Mouse (Mus musculus) kidney, postnatal 0 days (tissue): ENCODE results near the gene Cux1. TPM values are rescaled to one million over a fixed set of nuclear protein-coding genes. Genes with fewer than 3 reads are reported as not detected.

Source experiments
- ATAC-seq: fragments of 200-750 bp; cut with Nextera tagmentation; replicated peaks from 2 replicates; pipeline ENCODE4 v1.8.0; 2017; ENCODE audit warnings: low read depth, moderate number of reproducible peaks, moderate TSS enrichment, moderate library complexity; ENCODE audit not compliant: low FRiP score
- DNase-seq: peaks from one replicate; pipeline ENCODE4 v3.0.0-alpha.2; 2016; ENCODE audit warnings: low spot score
- H3K27ac ChIP-seq: fragments of 300-500 bp; sonication (generic); 2 replicates; pipeline ENCODE4 v1.5.1; 2014; ENCODE audit warnings: mild to moderate bottlenecking
- H3K27me3 ChIP-seq: fragments of 300-500 bp; sonication (generic); 2 replicates; pipeline ENCODE4 v1.6.1; 2014; ENCODE audit warnings: low read length, mixed read lengths; ENCODE audit not compliant: insufficient read depth
- H3K36me3 ChIP-seq: fragments of 300-500 bp; sonication (generic); 2 replicates; pipeline ENCODE4 v1.6.1; 2014; ENCODE audit warnings: low read length, mixed read lengths; ENCODE audit not compliant: insufficient read depth
- H3K4me1 ChIP-seq: fragments of 300-500 bp; sonication (generic); replicated peaks from 2 replicates; pipeline ENCODE4 v1.6.1; 2014; ENCODE audit warnings: antibody characterized with exemption, low read length, mixed read lengths; ENCODE audit not compliant: insufficient read depth
- H3K4me2 ChIP-seq: fragments of 300-500 bp; sonication (generic); 2 replicates; pipeline ENCODE4 v1.6.1; 2014; ENCODE audit warnings: mild to moderate bottlenecking, low read length, moderate library complexity, mixed read lengths
- H3K4me3 ChIP-seq: fragments of 300-500 bp; sonication (generic); replicated peaks from 2 replicates; pipeline ENCODE4 v1.5.1; 2014; ENCODE audit warnings: low read depth, low read length
- H3K9ac ChIP-seq: fragments of 300-500 bp; sonication (generic); 2 replicates; pipeline ENCODE4 v1.6.1; 2014; ENCODE audit warnings: low read depth, low read length
- H3K9me3 ChIP-seq: fragments of 300-500 bp; sonication (generic); replicated peaks from 2 replicates; pipeline ENCODE4 v1.6.1; 2016; ENCODE audit warnings: low read length, inconsistent platforms, mixed read lengths
- CTCF ChIP-seq: IDR thresholded peaks from 2 replicates; pipeline ENCODE4 v1.5.1; 2016; ENCODE audit warnings: antibody characterized with exemption, low read depth, mild to moderate bottlenecking, moderate library complexity
- WGBS: fragments of 180-500 bp; shearing (Covaris S2); extraction: QIAGEN DNeasy Blood & Tissue Kit; methylation state at CpG from one replicate; pipeline ENCODE4 v1.1.7; 2014; 5-methylcytosine and 5-hydroxymethylcytosine counted together
- polyA plus RNA-seq: library from polyadenylated mRNA; unstranded; fragments of >200 nt; fragmentation: Nextera tagmentation; extraction: Ambion mirVana; gene quantifications from 2 replicates; pipeline ENCODE4 v1.2.1, GENCODE M21; 2015

Cux1 gene
- polyA plus RNA-seq, 1 experiment from 2014 or later, result 73.4 TPM

DNA sequence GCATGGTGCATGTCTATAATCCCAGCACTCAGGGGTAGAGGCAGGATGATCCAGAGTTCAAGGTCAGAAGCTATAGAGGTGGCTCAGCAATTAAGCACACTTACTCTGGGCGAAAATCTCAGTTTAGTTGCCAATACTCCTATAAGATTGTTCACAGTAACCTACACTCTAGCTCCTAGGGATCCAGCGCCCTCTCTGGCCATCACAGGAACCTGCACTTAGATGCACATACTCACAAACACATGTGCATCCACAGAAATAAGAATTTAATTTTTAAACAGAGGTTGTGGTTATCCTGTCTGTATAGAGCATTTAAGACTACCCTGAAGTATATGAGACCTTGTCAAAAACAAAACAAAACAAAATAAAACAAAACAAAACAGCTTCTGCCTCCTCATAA, 16.0 kb upstream of the Cux1 start:
- Histone ChIP-seq H3K36me3 (no peaks in the 10 kb centered on the region), H3K4me2 (no peak overlapping the region), H3K9me3 (no peaks in the 10 kb centered on the region), H3K27me3 (no peaks in the 10 kb centered on the region), H3K4me1 (peaks cover 9% of the 10 kb centered on the region), H3K4me3 (no peak overlapping the region), H3K9ac (no peak overlapping the region), H3K27ac (no peak overlapping the region)
- 85% methylated on average over 2 of the region's 2 CpGs for WGBS
- ATAC-seq (no peak), DNase-seq (no peak)
- peak; percentile 15; the same call in 1 of the 2 replicates for TF ChIP-seq CTCF

DNA sequence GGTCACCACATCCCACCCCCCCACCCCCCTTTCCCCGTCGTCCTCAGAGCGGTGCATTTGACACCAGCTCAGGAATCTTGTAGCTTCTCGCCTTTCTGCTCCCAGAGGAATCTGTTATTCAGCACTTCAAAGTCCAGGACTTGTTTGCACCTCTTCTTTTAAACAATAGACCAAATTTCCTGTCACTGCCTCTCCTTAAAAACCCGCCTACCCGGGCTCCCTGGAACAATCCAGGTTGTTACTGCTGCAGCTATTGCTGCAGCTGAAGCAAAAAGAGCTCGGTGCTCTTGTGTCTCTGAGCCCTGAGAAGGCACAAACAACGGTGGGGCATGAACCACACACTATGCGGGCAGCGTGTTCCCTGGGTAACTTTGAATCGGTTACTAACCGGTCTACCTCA, 14.9 kb upstream of the Cux1 start:
- Histone ChIP-seq H3K4me3 (0 out of 2 replicates have a peak overlapping the region, but pooled peaks have one; percentile 7), H3K4me1 (peaks cover 9% of the 10 kb centered on the region), H3K36me3 (no peaks in the 10 kb centered on the region), H3K4me2 (peak overlapping the region; percentile 54), H3K27ac (peak overlapping the region; percentile 54; the same call in 1 of the 2 replicates), H3K9ac (no peak overlapping the region), H3K9me3 (no peaks in the 10 kb centered on the region), H3K27me3 (no peaks in the 10 kb centered on the region)
- DNase-seq, result peak; percentile 73
- ATAC-seq, result no peak
- TF ChIP-seq CTCF, result no peak
- WGBS, result 5% methylated on average over 12 of the region's 12 CpGs

DNA sequence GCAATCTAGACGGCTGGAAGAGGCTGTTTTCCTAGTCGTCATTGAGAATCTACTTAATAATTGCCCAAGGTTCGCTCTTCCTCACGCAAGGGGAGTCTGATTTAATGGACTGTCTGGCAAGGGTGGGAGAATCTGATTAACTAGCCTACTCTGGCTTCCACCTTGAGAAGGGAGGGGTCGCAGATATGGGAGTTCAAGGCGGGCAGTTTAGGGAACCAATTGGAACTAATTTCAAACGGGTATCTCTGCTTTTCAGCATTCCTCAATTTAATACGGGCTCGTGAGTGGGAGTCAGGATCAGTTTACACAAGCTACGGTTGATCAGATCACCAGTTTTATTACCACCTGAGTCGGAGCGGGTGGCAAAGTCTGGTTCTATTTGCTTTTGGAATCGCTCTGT, 14.3 kb upstream of the Cux1 start:
- H3K27me3 ChIP-seq, result no peaks in the 10 kb centered on the region
- no peaks in the 10 kb centered on the region for H3K9me3 ChIP-seq
- DNase-seq, result peak; percentile 86
- under 1% methylated on average over 13 of the region's 13 CpGs for WGBS
- H3K27ac ChIP-seq, result peak overlapping the region; percentile 36; the same call in 1 of the 2 replicates
- H3K36me3 ChIP-seq, result no peaks in the 10 kb centered on the region
- 0 out of 2 replicates have a peak, but pooled peaks have one; percentile 31 for ATAC-seq
- H3K4me3 ChIP-seq, result peak overlapping the region; percentile 7; the same call in 1 of the 2 replicates
- no peak overlapping the region for H3K9ac ChIP-seq
- peaks cover 9% of the 10 kb centered on the region for H3K4me1 ChIP-seq
- TF ChIP-seq CTCF, result no peak
- peak overlapping the region; percentile 54 for H3K4me2 ChIP-seq

DNA sequence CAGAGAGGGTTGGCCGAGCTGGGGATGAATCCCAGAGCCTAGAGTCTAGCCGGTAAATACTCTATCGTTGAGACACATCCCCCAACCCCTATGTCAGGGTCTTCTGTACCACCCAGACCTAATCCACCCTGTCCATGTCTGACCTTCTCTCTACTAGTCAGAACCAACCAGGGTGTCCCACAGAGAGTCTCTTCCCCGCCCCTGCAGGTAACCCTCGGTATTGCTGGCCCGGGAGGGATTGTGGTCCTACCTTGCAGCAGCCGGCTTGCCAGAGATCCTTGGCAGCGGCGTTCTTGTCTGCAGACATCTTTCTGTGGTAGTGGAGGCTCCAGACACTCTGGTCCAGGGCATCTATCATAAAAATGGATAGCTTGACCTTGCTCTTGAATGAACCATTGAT, 13.9 kb upstream of the Cux1 start:
- Histone ChIP-seq H3K9ac (no peak overlapping the region), H3K27ac (peak overlapping the region; percentile 36; the same call in 1 of the 2 replicates), H3K4me1 (peaks cover 9% of the 10 kb centered on the region), H3K4me3 (peak overlapping the region; percentile 7), H3K4me2 (peak overlapping the region; percentile 54), H3K36me3 (no peaks in the 10 kb centered on the region), H3K9me3 (no peaks in the 10 kb centered on the region), H3K27me3 (no peaks in the 10 kb centered on the region)
- 0 out of 2 replicates have a peak, but pooled peaks have one; percentile 53 for ATAC-seq
- 9% methylated on average over 9 of the region's 9 CpGs for WGBS
- peak; percentile 68 for TF ChIP-seq CTCF
- DNase-seq, result peak; percentile 79

DNA sequence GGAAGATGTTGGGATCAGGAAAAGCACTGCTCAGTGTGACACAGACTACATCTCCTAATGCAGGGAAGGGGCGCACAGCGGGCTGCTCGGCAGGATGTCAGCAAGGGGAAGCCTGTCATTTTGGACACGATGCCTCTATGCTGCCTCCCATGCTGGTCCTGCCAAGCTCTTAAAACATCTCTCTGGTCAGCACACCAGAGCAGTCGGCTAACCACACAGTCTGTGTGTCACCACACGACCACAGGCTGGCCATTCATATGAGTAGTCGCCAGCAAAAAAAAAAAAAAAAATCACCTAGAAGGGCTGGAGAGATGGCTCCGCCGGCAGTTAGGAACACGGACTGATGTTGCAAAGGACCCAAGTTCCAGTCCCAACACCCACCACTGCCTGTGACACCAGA, 10.9 kb upstream of the Cux1 start:
- 61% methylated on average over 10 of the region's 10 CpGs for WGBS

DNA sequence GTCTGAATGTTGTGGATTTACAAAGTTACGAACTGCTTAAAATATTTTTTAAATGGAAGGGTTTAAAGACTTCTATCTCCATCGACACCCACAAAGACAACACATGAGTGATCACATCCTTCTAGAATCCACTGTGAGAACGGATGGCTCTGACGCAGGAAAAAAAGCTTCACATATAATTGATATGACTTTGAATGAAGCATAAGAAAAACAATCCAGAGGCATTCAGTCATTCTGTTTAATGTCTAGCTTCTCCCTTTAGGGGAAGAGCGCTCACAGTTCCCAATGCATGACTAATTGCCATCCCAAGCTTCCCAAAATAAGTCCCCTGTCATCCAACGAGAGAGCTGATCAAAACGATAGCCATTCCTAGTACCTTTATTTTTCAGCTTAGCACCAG, 2.9 kb upstream of the Cux1 start:
- H3K9ac ChIP-seq, result no peak overlapping the region
- no peaks in the 10 kb centered on the region for H3K27me3 ChIP-seq
- no peaks in the 10 kb centered on the region for H3K36me3 ChIP-seq
- 48% methylated on average over 7 of the region's 7 CpGs for whole genome bisulfite sequencing
- no peaks in the 10 kb centered on the region for H3K9me3 ChIP-seq
- DNase-seq (no peak), ATAC-seq (no peak)
- H3K4me2 ChIP-seq, result no peak overlapping the region
- H3K4me3 ChIP-seq, result no peak overlapping the region
- no peaks in the 10 kb centered on the region for H3K4me1 ChIP-seq
- H3K27ac ChIP-seq, result no peak overlapping the region
- TF ChIP-seq CTCF, result no peak

More for the DNA sequence above, 10.9 kb upstream of the Cux1 start:
- DNase-seq (no peak), ATAC-seq (no peak)
- no peak overlapping the region for H3K27ac ChIP-seq
- H3K4me2 ChIP-seq, result no peak overlapping the region
- no peaks in the 10 kb centered on the region for H3K27me3 ChIP-seq
- H3K9ac ChIP-seq, result no peak overlapping the region
- H3K9me3 ChIP-seq, result no peaks in the 10 kb centered on the region
- H3K36me3 ChIP-seq, result no peaks in the 10 kb centered on the region
- no peak for TF ChIP-seq CTCF
- no peak overlapping the region for H3K4me3 ChIP-seq
- peaks cover 9% of the 10 kb centered on the region for H3K4me1 ChIP-seq

DNA sequence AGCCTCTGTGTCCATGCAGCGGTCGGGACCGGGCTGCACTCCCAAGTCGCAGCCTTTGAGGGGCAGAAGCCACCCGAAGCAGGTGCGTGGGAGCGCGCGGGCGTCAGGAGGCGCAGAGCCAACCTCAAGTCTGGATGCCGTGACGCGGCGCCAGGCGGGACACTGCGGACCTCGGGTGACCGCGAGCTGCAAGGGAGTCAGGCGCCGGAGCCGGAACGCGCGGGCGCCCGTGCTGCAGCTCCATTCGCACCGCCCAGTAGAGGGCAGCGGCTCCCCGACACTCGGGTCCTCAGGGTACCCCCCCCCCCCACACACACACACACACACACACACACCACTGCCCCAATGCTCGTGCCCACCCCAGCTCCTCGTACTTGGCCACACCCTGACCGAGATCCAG, 1.5 kb upstream of the Cux1 start:
- peak; percentile 80 for TF ChIP-seq CTCF
- peak; percentile 74 for DNase-seq
- Histone ChIP-seq H3K9me3 (no peaks in the 10 kb centered on the region), H3K27ac (no peak overlapping the region), H3K9ac (peak overlapping the region; percentile 56), H3K36me3 (no peaks in the 10 kb centered on the region), H3K4me2 (peak overlapping the region; percentile 98), H3K4me1 (0 out of 2 replicates have a peak, but pooled peaks cover 7% of the 10 kb centered on the region), H3K4me3 (peak overlapping the region; percentile 99), H3K27me3 (no peaks in the 10 kb centered on the region)
- WGBS, result 1% methylated on average over 20 of the region's 36 CpGs
- ATAC-seq, result peak; percentile 22; the same call in 1 of the 2 replicates
